Mouse (Mus musculus) liver, embryonic 15.5 days (tissue): ENCODE data around the gene Gm13272. TPM values are rescaled to one million over a fixed set of nuclear protein-coding genes. Genes with fewer than 3 reads are reported as not detected.
A peak's percentile ranks its signal among the peaks of the same experiment; 100 is the strongest.
"Not testable (repeated sequence)": the region's sequence is repeated elsewhere in the genome, so short reads cannot be mapped to it uniquely, and the experiment has no call there.

Experiments used
- ATAC-seq: fragments of 200-750 bp; cut with Nextera tagmentation; 2 replicates; pipeline ENCODE4 v1.8.0; 2017; ENCODE audit warnings: moderate number of reproducible peaks, mild to moderate bottlenecking, moderate library complexity; ENCODE audit not compliant: insufficient read depth
- H3K27ac ChIP-seq: fragments of 300-500 bp; sonication (generic); replicated peaks from 2 replicates; pipeline ENCODE4 v1.5.1; 2015; ENCODE audit warnings: mild to moderate bottlenecking, inconsistent platforms
- H3K27me3 ChIP-seq: fragments of 300-500 bp; sonication (generic); 2 replicates; pipeline ENCODE4 v1.6.1; 2015; ENCODE audit warnings: mild to moderate bottlenecking, inconsistent platforms
- H3K36me3 ChIP-seq: fragments of 300-500 bp; sonication (generic); replicated peaks from 2 replicates; pipeline ENCODE4 v1.6.1; 2015; ENCODE audit warnings: moderate library complexity, mild to moderate bottlenecking, inconsistent platforms
- H3K4me1 ChIP-seq: fragments of 300-500 bp; sonication (generic); replicated peaks from 2 replicates; pipeline ENCODE4 v1.6.1; 2015; ENCODE audit warnings: inconsistent platforms
- H3K4me2 ChIP-seq: fragments of 300-500 bp; sonication (generic); 2 replicates; pipeline ENCODE4 v1.6.1; 2015; ENCODE audit warnings: moderate library complexity, mild to moderate bottlenecking, inconsistent platforms
- H3K4me3 ChIP-seq: fragments of 300-500 bp; sonication (generic); replicated peaks from 2 replicates; pipeline ENCODE4 v1.5.1; 2015; ENCODE audit warnings: mild to moderate bottlenecking, inconsistent platforms
- H3K9ac ChIP-seq: fragments of 300-500 bp; sonication (generic); 2 replicates; pipeline ENCODE4 v1.6.1; 2015; ENCODE audit warnings: moderate library complexity, mild to moderate bottlenecking, inconsistent platforms
- H3K9me3 ChIP-seq: fragments of 300-500 bp; sonication (generic); replicated peaks from 2 replicates; pipeline ENCODE4 v1.6.1; 2016; ENCODE audit warnings: inconsistent platforms
- WGBS: fragments of 180-500 bp; shearing (Covaris S2); methylation state at CpG from one replicate; pipeline ENCODE4 v1.1.7; 2015; ENCODE audit warnings: mixed read lengths; ENCODE audit not compliant: insufficient replicate concordance; 5-methylcytosine and 5-hydroxymethylcytosine counted together
- polyA plus RNA-seq: library from polyadenylated mRNA; unstranded; fragments of >200 nt; fragmentation: Nextera tagmentation; extraction: Ambion mirVana; gene quantifications from 2 replicates; pipeline ENCODE4 v1.2.1, GENCODE M21; 2015

Gm13272 gene
- polyA plus RNA-seq, 1 experiment from 2014 or later = not detected

- H3K27ac ChIP-seq, H3K9me3 ChIP-seq, H3K36me3 ChIP-seq, H3K4me1 ChIP-seq, H3K9ac ChIP-seq, H3K27me3 ChIP-seq, ATAC-seq: not testable (repeated sequence)
- WGBS = 14% methylated on average over 10 of the region's 14 CpGs
- Histone ChIP-seq H3K4me2 (peak within 1 kb of the TSS; percentile 67), H3K4me3 (peak within 1 kb of the TSS; percentile 46)
Observed at GRCm38 (mm10) chr4:88759610-88760268, 19.9 kb upstream of the Gm13272 start, which contains the start of gene Gm13283. TSS of gene Gm13283 (plus strand) at chr4:88760119.

GRCm38 (mm10) chr4:88760431-88760830, 19.2 kb upstream of the Gm13272 start:
- H3K9me3 ChIP-seq, ATAC-seq, H3K27ac ChIP-seq, H3K4me1 ChIP-seq, H3K27me3 ChIP-seq, H3K9ac ChIP-seq, H3K36me3 ChIP-seq: not testable (repeated sequence)
- WGBS = 0% methylated on average over 27 of the region's 28 CpGs
- H3K4me2 ChIP-seq = peak overlapping the region; percentile 67
- peak overlapping the region; percentile 46 for H3K4me3 ChIP-seq

- H3K36me3 ChIP-seq, H3K4me1 ChIP-seq, H3K9me3 ChIP-seq, H3K4me3 ChIP-seq, H3K27me3 ChIP-seq, ATAC-seq, H3K27ac ChIP-seq, H3K4me2 ChIP-seq, H3K9ac ChIP-seq: not testable (repeated sequence)
- 50% methylated on average over 6 of the region's 8 CpGs for WGBS
Observed at GRCm38 (mm10) chr4:88761776-88762175, 17.9 kb upstream of the Gm13272 start.

GRCm38 (mm10) chr4:88762341-88762740, 17.3 kb upstream of the Gm13272 start:
- 33% methylated on average over 9 of the region's 9 CpGs for WGBS
- not testable (repeated sequence) for H3K4me2 ChIP-seq, H3K36me3 ChIP-seq, H3K4me3 ChIP-seq, H3K4me1 ChIP-seq, H3K9me3 ChIP-seq, H3K27me3 ChIP-seq, ATAC-seq, H3K9ac ChIP-seq, H3K27ac ChIP-seq

GRCm38 (mm10) chr4:88763384-88764018, 16.1 kb upstream of the Gm13272 start:
- H3K4me3 ChIP-seq = peak overlapping the region; percentile 48
- H3K27ac ChIP-seq, H3K27me3 ChIP-seq, H3K9me3 ChIP-seq, H3K9ac ChIP-seq, H3K36me3 ChIP-seq, H3K4me1 ChIP-seq, ATAC-seq: not testable (repeated sequence)
- 2% methylated on average over 38 of the region's 42 CpGs for WGBS
- peak overlapping the region; percentile 65 for H3K4me2 ChIP-seq

GRCm38 (mm10) chr4:88773534-88773933, 6.1 kb upstream of the Gm13272 start, which contains the start of gene Gm13290:
TSS of gene Gm13290 (plus strand) at chr4:88773834.
- H3K27me3 ChIP-seq, H3K27ac ChIP-seq, H3K4me1 ChIP-seq, H3K9ac ChIP-seq, H3K36me3 ChIP-seq, H3K4me3 ChIP-seq, ATAC-seq, H3K4me2 ChIP-seq, H3K9me3 ChIP-seq: not testable (repeated sequence)
- no CpG with 5 or more reads among the region's 32 CpGs for WGBS

GRCm38 (mm10) chr4:88776622-88777021, 3.0 kb upstream of the Gm13272 start, which contains the start of gene Gm13289:
TSS of gene Gm13289 (plus strand) at chr4:88776922.
- not testable (repeated sequence) for H3K4me2 ChIP-seq, H3K9ac ChIP-seq, H3K27ac ChIP-seq, H3K4me3 ChIP-seq, H3K4me1 ChIP-seq, H3K9me3 ChIP-seq, H3K27me3 ChIP-seq, ATAC-seq, H3K36me3 ChIP-seq
- no CpG with 5 or more reads among the region's 29 CpGs for WGBS

GRCm38 (mm10) chr4:88780320-88780719, 670 bp downstream of the Gm13272 start:
- not testable (repeated sequence) for H3K27me3 ChIP-seq, H3K27ac ChIP-seq, ATAC-seq, H3K4me2 ChIP-seq, H3K36me3 ChIP-seq, H3K9ac ChIP-seq, H3K4me3 ChIP-seq, H3K4me1 ChIP-seq, H3K9me3 ChIP-seq
- 49% methylated on average over 16 of the region's 18 CpGs for WGBS

GRCm38 (mm10) chr4:88781831-88782230, 2.2 kb downstream of the Gm13272 start, which contains the start of gene Ifnz:
TSS of gene Ifnz (plus strand) at chr4:88782131.
- H3K4me3 ChIP-seq = peak within 1 kb of the TSS; percentile 24; the same call in 1 of the 2 replicates
- H3K27me3 ChIP-seq, H3K9ac ChIP-seq, H3K36me3 ChIP-seq, H3K4me1 ChIP-seq, H3K9me3 ChIP-seq, H3K27ac ChIP-seq, ATAC-seq: not testable (repeated sequence)
- peak within 1 kb of the TSS; percentile 54 for H3K4me2 ChIP-seq
- 4% methylated on average over 4 of the region's 7 CpGs for WGBS

- 0% methylated on average over 13 of the region's 31 CpGs for WGBS
- H3K9ac ChIP-seq, ATAC-seq, H3K9me3 ChIP-seq, H3K36me3 ChIP-seq, H3K27ac ChIP-seq, H3K4me1 ChIP-seq, H3K27me3 ChIP-seq: not testable (repeated sequence)
- Histone ChIP-seq H3K4me3 (peak overlapping the region; percentile 24; the same call in 1 of the 2 replicates), H3K4me2 (peak overlapping the region; percentile 54)
Observed at GRCm38 (mm10) chr4:88782335-88782734, 2.7 kb downstream of the Gm13272 start.

GRCm38 (mm10) chr4:88785409-88785808, 5.8 kb downstream of the Gm13272 start, which contains the start of gene Gm13276:
TSS of gene Gm13276 (plus strand) at chr4:88785709.
- no CpG with 5 or more reads among the region's 27 CpGs for WGBS
- H3K36me3 ChIP-seq, H3K9ac ChIP-seq, ATAC-seq, H3K4me2 ChIP-seq, H3K4me1 ChIP-seq, H3K9me3 ChIP-seq, H3K27me3 ChIP-seq, H3K4me3 ChIP-seq, H3K27ac ChIP-seq: not testable (repeated sequence)
